21 mouse cellular contexts compared by ENCODE assay signal in genomic region chr1:113490243-113491003, GRCm38 (mm10).
"Had no signal": no experiment of that assay in that cellular context is flagged by ENCODE, and none has a peak within 500 bp of the region (broad histone marks: within the 10 kb centered on the region; RNA-seq: fewer than 3 reads in every experiment).

No protein-coding gene starts in this region.

- H3K9me3 ChIP-seq: liver, embryonic 13.5 days; liver, embryonic 15.5 days; lung, embryonic 15.5 days; midbrain, embryonic 10.5 days; midbrain, embryonic 12.5 days; neural tube, embryonic 13.5 days; neural tube, embryonic 15.5 days had no signal

- H3K4me2 ChIP-seq: liver, embryonic 13.5 days; liver, embryonic 15.5 days; lung, embryonic 15.5 days; midbrain, embryonic 12.5 days; neural tube, embryonic 13.5 days; neural tube, embryonic 15.5 days had no signal

- H3K27me3 ChIP-seq: liver, embryonic 13.5 days; liver, embryonic 15.5 days; lung, embryonic 15.5 days; midbrain, embryonic 12.5 days; neural tube, embryonic 13.5 days; neural tube, embryonic 15.5 days had no signal

- H3K9ac ChIP-seq: liver, embryonic 13.5 days; liver, embryonic 15.5 days; liver, postnatal 0 days; lung, embryonic 15.5 days; midbrain, embryonic 12.5 days; neural tube, embryonic 13.5 days; neural tube, embryonic 15.5 days had no signal

- ATAC-seq: liver, postnatal 0 days; lung, postnatal 0 days; midbrain, embryonic 16.5 days had no signal

- H3K36me3 ChIP-seq: liver, embryonic 13.5 days; liver, embryonic 15.5 days; lung, embryonic 15.5 days; midbrain, embryonic 10.5 days; midbrain, embryonic 12.5 days; neural tube, embryonic 13.5 days; neural tube, embryonic 15.5 days had no signal

- H3K4me3 ChIP-seq: liver, embryonic 13.5 days; liver, embryonic 15.5 days; lung, embryonic 15.5 days; midbrain, embryonic 10.5 days; midbrain, embryonic 12.5 days; myocyte; neural tube, embryonic 13.5 days; neural tube, embryonic 15.5 days had no signal

- H3K4me1 ChIP-seq: liver, embryonic 13.5 days; liver, embryonic 15.5 days; lung, embryonic 15.5 days; midbrain, embryonic 10.5 days; midbrain, embryonic 12.5 days; neural tube, embryonic 13.5 days; neural tube, embryonic 15.5 days had no signal

- DNase-seq: liver, embryonic 13.5 days; liver, postnatal 0 days; lung, adult 2 months; lung, postnatal 14 days; lung, postnatal 36 days; midbrain, embryonic 14.5 days; right cerebral cortex, postnatal 25 days; right cerebral cortex, postnatal 4 days; thymus, adult 18-20 months; thymus, postnatal 14 days; thymus, postnatal 36 days had no signal

- H3K27ac ChIP-seq: liver, embryonic 13.5 days; liver, embryonic 15.5 days; lung, embryonic 15.5 days; macrophage; midbrain, embryonic 10.5 days; midbrain, embryonic 12.5 days; neural tube, embryonic 13.5 days; neural tube, embryonic 15.5 days had no signal
